Mouse (Mus musculus): Measurements from ENCODE around the gene Chn2. TPM values are rescaled to one million over a fixed set of nuclear protein-coding genes. Genes with fewer than 3 reads are reported as not detected.

Chn2 gene
- total and polyA plus RNA-seq, 3 experiments, result not detected

DNA sequence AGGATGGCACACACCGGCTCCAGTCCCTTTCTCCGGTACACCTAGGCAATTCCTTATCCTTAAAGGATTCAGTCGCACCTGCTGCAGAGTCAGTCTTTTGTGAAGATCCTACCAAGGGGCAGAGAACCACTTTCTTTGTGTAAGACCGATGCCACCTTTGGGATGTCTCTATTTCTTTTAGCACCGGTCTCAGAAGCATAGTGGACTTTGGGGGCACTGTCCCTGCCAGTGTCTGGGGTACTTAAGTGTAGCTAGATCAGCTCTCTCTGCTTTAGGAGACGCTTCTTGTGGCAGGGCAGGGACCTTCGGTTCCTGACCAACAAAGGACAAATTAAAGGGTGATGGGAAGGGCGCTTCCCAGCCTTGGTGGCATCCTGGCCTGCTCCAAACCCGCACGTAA is 488 bp upstream of the Chn2 start:
- no peak for TF ChIP-seq MAZ (IDR thresholded peaks at IDR 0.05; ENCODE audit: low read depth, low read length)
- TF ChIP-seq GATA1 (IDR thresholded peaks at IDR 0.05; ENCODE audit: low read depth, low read length), result no peak
- no peak for TF ChIP-seq TBP (IDR thresholded peaks at IDR 0.05; ENCODE audit: low read depth, low read length)
- TF ChIP-seq KAT2A (conservative IDR thresholded peaks at IDR 0.05; ENCODE audit: low read depth, low read length), result no peak
- no peak for DNase-seq (ENCODE audit: low read depth, low spot score)
- no peak overlapping the region for H3K27ac ChIP-seq (ENCODE audit: control insufficient read depth, low read depth, low read length)
- H3K79me2 ChIP-seq (ENCODE audit: control insufficient read depth, insufficient read depth, low read length, poor library complexity), result no peaks in the 10 kb centered on the region
- no peaks in the 10 kb centered on the region for H3K36me3 ChIP-seq (ENCODE audit: control insufficient read depth in 1 of 2, insufficient read depth in 2 of 2, low read length in 2 of 2)
- H3K4me1 ChIP-seq (ENCODE audit: control insufficient read depth in 1 of 2, insufficient read depth in 2 of 2, low read length in 2 of 2), result no peaks in the 10 kb centered on the region
- no peak overlapping the region for H3K9ac ChIP-seq (ENCODE audit: control insufficient read depth, low read depth, low read length, poor library complexity, severe bottlenecking)
- H3K9me3 ChIP-seq (replicated peaks; ENCODE audit: insufficient read depth, low read length), result no peaks in the 10 kb centered on the region
- H3K4me3 ChIP-seq (ENCODE audit: control insufficient read depth in 1 of 2, insufficient read depth in 1 of 2, low read depth in 2 of 2, low read length in 2 of 2), result no peak overlapping the region
- H3K27me3 ChIP-seq (ENCODE audit: control insufficient read depth in 1 of 2, insufficient read depth in 2 of 2, low read length in 2 of 2), result no peaks in the 10 kb centered on the region

- TF ChIP-seq MAX (IDR thresholded peaks at IDR 0.05; ENCODE audit: low read length), result no peak
- no peak for TF ChIP-seq ZKSCAN1 (IDR thresholded peaks at IDR 0.05; ENCODE audit: low read depth, low read length)
- TF ChIP-seq SIN3A (IDR thresholded peaks at IDR 0.05; ENCODE audit: low read length), result no peak
- TF ChIP-seq TCF12 (IDR thresholded peaks at IDR 0.05; ENCODE audit: low read depth, low read length), result no peak
- no peaks in the 10 kb centered on the region for H3K36me3 ChIP-seq (ENCODE audit: control insufficient read depth in 1 of 2, insufficient read depth in 2 of 2, low read length in 2 of 2)
- H3K79me2 ChIP-seq (ENCODE audit: control insufficient read depth, insufficient read depth, low read length, poor library complexity), result no peaks in the 10 kb centered on the region
- H3K4me1 ChIP-seq (ENCODE audit: control insufficient read depth in 1 of 2, insufficient read depth in 2 of 2, low read length in 2 of 2), result no peaks in the 10 kb centered on the region
- H3K27ac ChIP-seq (ENCODE audit: control insufficient read depth, low read depth, low read length), result no peak overlapping the region
- H3K27me3 ChIP-seq (ENCODE audit: control insufficient read depth in 1 of 2, insufficient read depth in 2 of 2, low read length in 2 of 2), result no peaks in the 10 kb centered on the region
- DNase-seq (ENCODE audit: low read depth, low spot score), result no peak
- no peak overlapping the region for H3K4me3 ChIP-seq (ENCODE audit: control insufficient read depth in 1 of 2, insufficient read depth in 1 of 2, low read depth in 2 of 2, low read length in 2 of 2)
- no peaks in the 10 kb centered on the region for H3K9me3 ChIP-seq (replicated peaks; ENCODE audit: insufficient read depth, low read length)
- no peak overlapping the region for H3K9ac ChIP-seq (ENCODE audit: control insufficient read depth, low read depth, low read length, poor library complexity, severe bottlenecking)
These were observed 572 bp downstream of the Chn2 start for GRCm38 (mm10) chr6:54039805-54040447.

GRCm38 (mm10) chr6:54040448-54040844 is 1.1 kb downstream of the Chn2 start:
- no peak for DNase-seq (ENCODE audit: low read depth, low spot score)
- Histone ChIP-seq H3K4me1 (ENCODE audit: control insufficient read depth in 1 of 2, insufficient read depth in 2 of 2, low read length in 2 of 2) (no peaks in the 10 kb centered on the region), H3K36me3 (ENCODE audit: control insufficient read depth in 1 of 2, insufficient read depth in 2 of 2, low read length in 2 of 2) (no peaks in the 10 kb centered on the region), H3K27me3 (ENCODE audit: control insufficient read depth in 1 of 2, insufficient read depth in 2 of 2, low read length in 2 of 2) (no peaks in the 10 kb centered on the region), H3K9me3 (replicated peaks; ENCODE audit: insufficient read depth, low read length) (no peaks in the 10 kb centered on the region), H3K79me2 (ENCODE audit: control insufficient read depth, insufficient read depth, low read length, poor library complexity) (no peaks in the 10 kb centered on the region), H3K9ac (ENCODE audit: control insufficient read depth, low read depth, low read length, poor library complexity, severe bottlenecking) (no peak overlapping the region), H3K27ac (ENCODE audit: control insufficient read depth, low read depth, low read length) (no peak overlapping the region), H3K4me3 (ENCODE audit: control insufficient read depth in 1 of 2, insufficient read depth in 1 of 2, low read depth in 2 of 2, low read length in 2 of 2) (no peak overlapping the region)
- TF ChIP-seq CHD2 (IDR thresholded peaks at IDR 0.05; ENCODE audit: low read length) (no peak), POLR2AphosphoS5 (IDR thresholded peaks at IDR 0.05; ENCODE audit: borderline replicate concordance, low read depth, low read length) (no peak), ZC3H11A (IDR thresholded peaks at IDR 0.05; ENCODE audit: low read depth, low read length) (no peak), GABPA (IDR thresholded peaks at IDR 0.05; ENCODE audit: low read depth, low read length) (no peak), ETS1 (IDR thresholded peaks at IDR 0.05; ENCODE audit: low read depth, low read length) (no peak)
